Mouse (Mus musculus): ENCODE data around the gene Fas. TPM values are rescaled to one million over a fixed set of nuclear protein-coding genes. Genes with fewer than 3 reads are reported as not detected.

The Fas gene
- total RNA-seq, 2 experiments from 2014 or later = 1.3 to 1.6 TPM

DNA sequence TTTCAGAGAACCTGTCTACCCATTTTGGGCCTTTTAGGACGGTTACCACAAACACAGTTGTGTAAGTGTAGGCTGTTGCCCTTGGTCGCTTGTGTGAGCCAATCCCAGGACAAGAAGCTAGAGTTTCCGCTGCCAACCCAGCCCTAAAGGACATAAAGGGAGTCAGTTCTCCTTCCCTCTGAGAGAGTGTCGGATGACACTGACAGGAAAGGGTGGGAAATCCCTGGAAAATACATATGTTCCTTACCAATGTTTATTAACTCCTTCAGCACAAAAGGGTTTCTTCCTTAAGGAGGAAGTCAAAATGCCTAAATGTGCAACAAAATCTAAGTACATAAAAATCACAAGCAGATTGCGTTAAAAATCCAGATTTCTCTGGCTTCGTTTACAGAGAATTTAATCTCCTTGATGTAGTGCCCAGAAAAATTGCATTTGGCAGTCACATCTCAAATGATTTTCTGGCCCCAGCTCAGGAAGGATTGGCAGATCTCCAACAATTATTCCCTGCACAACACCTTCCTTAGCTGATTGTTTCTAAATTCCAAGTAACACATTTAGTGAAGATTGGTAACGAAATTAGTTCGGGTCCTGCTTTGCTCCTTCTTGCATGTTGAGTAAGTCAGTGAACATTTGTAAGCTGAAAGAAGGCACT, 55.3 kb downstream of the Fas start:
- no peak for ATAC-seq (replicated peaks; ENCODE audit: poor library complexity)

- no peak for ATAC-seq (replicated peaks; ENCODE audit: poor library complexity)
Measured at GRCm38 (mm10) chr19:34353291-34353805, 62.9 kb downstream of the Fas start.

GRCm38 (mm10) chr19:34362639-34363038, 72.2 kb downstream of the Fas start:
- ATAC-seq (replicated peaks; ENCODE audit: poor library complexity) = no peak

DNA sequence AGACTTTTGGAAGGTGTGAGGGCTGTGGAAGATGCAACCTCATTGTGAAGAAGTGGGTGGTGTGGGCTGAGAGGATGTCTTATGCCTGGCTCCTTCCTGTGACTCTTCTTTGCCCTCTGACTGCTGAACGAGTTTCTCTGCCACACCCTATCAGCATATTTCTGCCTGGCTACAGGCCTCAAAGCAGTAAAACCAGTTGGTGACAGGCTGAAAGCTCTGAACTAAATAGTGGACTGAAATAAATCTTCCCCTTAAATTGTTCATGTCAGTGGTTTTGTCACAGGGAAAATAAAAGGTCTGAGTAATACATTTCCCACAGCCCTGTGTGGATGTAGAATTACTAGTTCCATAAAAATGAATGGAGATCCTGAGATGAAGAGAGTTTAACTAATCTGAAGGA, 79.1 kb downstream of the Fas start:
- no peak for ATAC-seq (replicated peaks; ENCODE audit: poor library complexity)

DNA sequence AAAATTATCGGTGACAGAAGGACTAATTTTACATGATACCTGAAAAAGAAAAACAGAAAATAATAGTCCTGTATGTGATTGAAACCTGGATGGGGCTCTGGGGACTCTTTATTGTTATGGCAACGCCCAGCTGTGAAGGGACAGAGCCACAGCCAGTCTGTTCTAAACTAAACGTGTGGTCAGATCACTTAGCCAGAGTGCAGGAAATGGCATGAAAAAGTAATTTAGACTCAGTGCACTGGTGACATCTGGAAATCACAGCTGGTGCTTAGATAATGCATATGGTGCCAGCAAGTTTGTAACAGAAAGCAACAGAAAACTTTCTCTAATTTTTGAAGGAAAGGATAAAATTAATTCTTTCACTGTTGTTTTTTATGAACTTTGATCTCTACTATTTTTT, 79.9 kb downstream of the Fas start:
- no peak for ATAC-seq (replicated peaks; ENCODE audit: poor library complexity)

Other genes with a start within 250 kb of the Fas start
- not detected in 2 replicates for gene Lipn, start 223.3 kb upstream of the Fas start, total RNA-seq (2015)
- gene Lipn, start 223.3 kb upstream of the Fas start, total RNA-seq (2017) = 1.9 TPM in 1 of 2 replicates, not detected in the other
- gene Lipm, start 189.7 kb upstream of the Fas start, total RNA-seq (2015) = not detected in 2 replicates
- gene Lipm, start 189.7 kb upstream of the Fas start, total RNA-seq (2017) = not detected in 2 replicates
- 0.99 and 2.2 TPM in 2 replicates for gene Ankrd22, start 124.6 kb upstream of the Fas start, total RNA-seq (2015)
- 0.71 and 1.9 TPM in 2 replicates for gene Ankrd22, start 124.6 kb upstream of the Fas start, total RNA-seq (2017)
- 21.1 and 23.9 TPM in 2 replicates for gene Stambpl1, start 98.4 kb upstream of the Fas start, total RNA-seq (2015)
- gene Stambpl1, start 98.4 kb upstream of the Fas start, total RNA-seq (2017) = 14.4 and 17.8 TPM in 2 replicates
- gene Acta2, start 35.1 kb upstream of the Fas start, total RNA-seq (2015) = 0.10 and 0.12 TPM in 2 replicates
- gene Acta2, start 35.1 kb upstream of the Fas start, total RNA-seq (2017) = 0.17 TPM in 1 of 2 replicates, not detected in the other
- 0.29 TPM in 1 of 2 replicates, not detected in the other for gene Ch25h, start 184.5 kb downstream of the Fas start, total RNA-seq (2015)
- gene Ch25h, start 184.5 kb downstream of the Fas start, total RNA-seq (2017) = not detected in 2 replicates
- gene Lipa, start 236.8 kb downstream of the Fas start, total RNA-seq (2015) = 60.4 TPM in 2 replicates
- 30.9 and 32.4 TPM in 2 replicates for gene Lipa, start 236.8 kb downstream of the Fas start, total RNA-seq (2017)